Mouse (Mus musculus) embryonic facial prominence, embryonic 14.5 days (tissue): ENCODE data around the gene Nmrk2. TPM values are rescaled to one million over a fixed set of nuclear protein-coding genes. Genes with fewer than 3 reads are reported as not detected.

Source experiments
- ATAC-seq: fragments of 200-750 bp; cut with Nextera tagmentation; 2 replicates; pipeline ENCODE4 v1.8.0; 2017; ENCODE audit warnings: low read depth, moderate number of reproducible peaks, moderate TSS enrichment
- DNase-seq: peaks from one replicate; pipeline ENCODE4 v3.0.0-alpha.2; 2015; ENCODE audit warnings: low spot score
- H3K27ac ChIP-seq: fragments of 300-500 bp; sonication (generic); replicated peaks from 2 replicates; pipeline ENCODE4 v1.5.1; 2014; ENCODE audit warnings: low read depth, mild to moderate bottlenecking, low read length, moderate library complexity
- H3K27me3 ChIP-seq: fragments of 300-500 bp; sonication (generic); replicated peaks from 2 replicates; pipeline ENCODE4 v1.6.1; 2014; ENCODE audit warnings: low read length; ENCODE audit not compliant: control insufficient read depth, insufficient read depth
- H3K36me3 ChIP-seq: fragments of 300-500 bp; sonication (generic); 2 replicates; pipeline ENCODE4 v1.6.1; 2014; ENCODE audit warnings: low read length, mixed read lengths; ENCODE audit not compliant: control insufficient read depth, insufficient read depth
- H3K4me1 ChIP-seq: fragments of 300-500 bp; sonication (generic); 2 replicates; pipeline ENCODE4 v1.6.1; 2014; ENCODE audit warnings: antibody characterized with exemption, low read length; ENCODE audit not compliant: control insufficient read depth, insufficient read depth
- H3K4me2 ChIP-seq: fragments of 300-500 bp; sonication (generic); 2 replicates; pipeline ENCODE4 v1.6.1; 2014; ENCODE audit warnings: low read depth, mild to moderate bottlenecking, low read length, moderate library complexity, mixed read lengths
- H3K4me3 ChIP-seq: fragments of 300-500 bp; sonication (generic); 2 replicates; pipeline ENCODE4 v1.5.1; 2014; ENCODE audit warnings: low read depth, mild to moderate bottlenecking, low read length
- H3K9ac ChIP-seq: fragments of 300-500 bp; sonication (generic); 2 replicates; pipeline ENCODE4 v1.6.1; 2014; ENCODE audit warnings: low read depth, mild to moderate bottlenecking, low read length, moderate library complexity, mixed read lengths
- H3K9me3 ChIP-seq: fragments of 300-500 bp; sonication (generic); 2 replicates; pipeline ENCODE4 v1.6.1; 2016; ENCODE audit warnings: low read length; ENCODE audit not compliant: control insufficient read depth
- WGBS: fragments of 180-500 bp; shearing (Covaris S2); extraction: QIAGEN DNeasy Blood & Tissue Kit; methylation state at CpG from one replicate; pipeline ENCODE4 v1.1.7; 2014; 5-methylcytosine and 5-hydroxymethylcytosine counted together
- polyA plus RNA-seq: library from polyadenylated mRNA; unstranded; fragments of >200 nt; fragmentation: Nextera tagmentation; extraction: Ambion mirVana; gene quantifications from 2 replicates; pipeline ENCODE4 v1.2.1, GENCODE M21; 2014

Nmrk2 gene
- polyA plus RNA-seq, 1 experiment from 2014 or later: 1.7 TPM

DNA sequence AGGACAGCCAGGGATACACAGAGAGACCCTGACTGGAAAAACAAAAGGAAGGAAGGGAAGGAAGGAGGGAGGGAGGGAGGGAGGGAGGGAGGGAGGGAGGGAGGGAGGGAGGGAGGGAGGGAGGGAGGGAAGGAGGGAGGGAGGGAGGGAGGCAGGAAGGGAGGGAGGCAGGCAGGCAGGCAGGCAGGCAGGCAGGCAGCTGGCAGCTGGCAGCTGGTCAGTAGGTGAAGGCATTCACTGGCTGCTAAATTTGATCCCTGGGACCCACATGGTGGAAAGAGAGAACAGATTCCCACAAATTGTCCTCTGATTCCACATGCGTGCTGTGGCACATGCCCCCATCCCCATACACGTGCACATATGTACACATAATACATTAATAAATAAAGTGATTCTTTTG lies 36.8 kb upstream of the Nmrk2 start:
- 64% methylated on average over 2 of the region's 2 CpGs for WGBS
- Histone ChIP-seq H3K4me1 (peaks cover 2% of the 10 kb centered on the region), H3K27me3 (peaks cover 26% of the 10 kb centered on the region), H3K27ac (no peak overlapping the region), H3K36me3 (no peaks in the 10 kb centered on the region), H3K9ac (no peak overlapping the region), H3K4me2 (no peak overlapping the region), H3K9me3 (no peaks in the 10 kb centered on the region), H3K4me3 (no peak overlapping the region)
- ATAC-seq (no peak), DNase-seq (no peak)

DNA sequence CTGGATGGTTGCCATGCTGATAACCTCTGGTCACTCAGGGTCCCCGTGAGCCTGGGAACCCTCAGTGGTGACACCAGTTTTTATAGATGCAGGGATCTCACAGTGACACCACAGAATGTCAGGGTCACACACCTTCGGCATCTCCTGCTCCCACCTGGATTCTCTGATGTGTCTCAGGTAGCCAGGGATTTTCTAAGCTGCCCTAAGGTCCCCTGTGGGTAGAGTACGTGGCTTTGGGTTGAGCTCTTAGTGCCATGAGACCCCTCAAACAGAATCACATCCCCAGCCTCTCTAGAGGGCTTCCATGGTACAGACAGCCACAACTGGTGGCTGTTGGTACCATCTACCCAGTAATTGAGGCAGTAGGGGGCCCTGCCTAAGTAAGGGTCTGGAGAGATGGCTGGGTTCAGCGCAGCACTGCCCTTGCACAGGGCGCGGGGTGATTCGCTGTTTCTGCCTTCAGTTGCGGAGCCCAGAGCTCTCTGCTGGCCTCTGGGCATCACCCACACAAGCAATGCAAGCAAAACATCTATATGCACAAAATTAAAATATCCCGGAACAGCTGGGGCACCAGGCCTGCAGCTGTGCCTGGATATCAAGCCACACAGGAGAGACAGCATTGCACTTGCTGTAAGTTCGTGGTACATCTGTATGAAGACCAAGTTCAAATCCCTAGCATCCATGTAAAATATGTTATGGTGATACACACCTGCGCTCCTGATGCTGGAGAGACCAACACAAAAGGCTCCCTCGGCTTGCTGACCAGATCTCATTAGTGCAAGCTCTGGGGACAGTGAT lies 34.8 kb upstream of the Nmrk2 start:
- DNase-seq (no peak), ATAC-seq (no peak)
- 83% methylated on average over 12 of the region's 12 CpGs for WGBS
- H3K36me3 ChIP-seq: no peaks in the 10 kb centered on the region
- H3K4me2 ChIP-seq: no peak overlapping the region
- no peak overlapping the region for H3K4me3 ChIP-seq
- peaks cover 33% of the 10 kb centered on the region for H3K27me3 ChIP-seq
- no peak overlapping the region for H3K27ac ChIP-seq
- H3K4me1 ChIP-seq: peaks cover 6% of the 10 kb centered on the region
- H3K9ac ChIP-seq: no peak overlapping the region
- H3K9me3 ChIP-seq: no peaks in the 10 kb centered on the region

DNA sequence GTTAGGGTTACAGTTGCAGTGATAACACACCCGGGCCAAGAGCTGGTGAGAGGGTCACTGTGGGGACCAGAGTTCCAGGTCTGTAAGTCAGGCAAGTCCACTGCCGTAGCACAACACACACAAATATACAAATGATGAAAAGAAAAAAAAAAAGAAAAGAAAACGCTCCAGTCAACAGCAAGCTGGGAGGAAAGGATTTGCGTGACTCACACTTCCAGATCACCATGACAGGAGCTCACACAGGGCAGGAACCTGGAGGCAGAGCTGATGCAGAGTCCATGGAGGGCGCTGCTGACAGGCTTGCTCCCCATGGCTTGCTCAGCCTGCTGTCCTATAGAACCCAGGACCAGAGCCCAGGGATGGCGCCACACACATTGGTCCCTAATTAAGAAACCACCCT lies 32.4 kb upstream of the Nmrk2 start:
- WGBS: 82% methylated on average over 6 of the region's 6 CpGs
- Histone ChIP-seq H3K27me3 (peaks cover 35% of the 10 kb centered on the region), H3K27ac (no peak overlapping the region), H3K4me2 (no peak overlapping the region), H3K9me3 (no peaks in the 10 kb centered on the region), H3K4me3 (no peak overlapping the region), H3K4me1 (peaks cover 9% of the 10 kb centered on the region), H3K36me3 (no peaks in the 10 kb centered on the region), H3K9ac (peak overlapping the region; percentile 89; the same call in 1 of the 2 replicates)
- DNase-seq: no peak
- no peak for ATAC-seq

DNA sequence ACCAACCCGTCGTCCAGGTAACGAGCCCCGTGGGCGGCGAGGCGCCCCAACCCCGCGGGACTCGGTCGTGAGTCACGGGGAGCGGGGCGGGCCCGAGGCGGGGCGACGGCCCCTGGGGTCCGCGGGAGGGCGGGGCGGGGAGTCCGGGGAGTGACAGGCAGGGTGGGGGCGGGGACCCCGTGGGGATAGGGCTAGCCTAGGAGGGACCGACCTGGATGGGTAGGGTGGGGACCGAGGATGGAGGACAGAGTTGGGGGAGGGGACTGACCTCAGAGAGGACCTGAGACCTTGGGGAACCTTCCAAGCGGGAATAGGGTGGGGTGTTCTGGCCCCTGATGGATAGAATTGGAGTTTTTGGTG lies 31.4 kb upstream of the Nmrk2 start:
- H3K9me3 ChIP-seq: no peaks in the 10 kb centered on the region
- WGBS: 0% methylated on average over 8 of the region's 28 CpGs
- peaks cover 30% of the 10 kb centered on the region for H3K27me3 ChIP-seq
- H3K36me3 ChIP-seq: no peaks in the 10 kb centered on the region
- DNase-seq (no peak), ATAC-seq (peak; percentile 55)
- no peak overlapping the region for H3K27ac ChIP-seq
- H3K4me3 ChIP-seq: peak overlapping the region; percentile 74
- H3K9ac ChIP-seq: peak overlapping the region; percentile 89
- H3K4me1 ChIP-seq: peaks cover 9% of the 10 kb centered on the region
- H3K4me2 ChIP-seq: peak overlapping the region; percentile 70

DNA sequence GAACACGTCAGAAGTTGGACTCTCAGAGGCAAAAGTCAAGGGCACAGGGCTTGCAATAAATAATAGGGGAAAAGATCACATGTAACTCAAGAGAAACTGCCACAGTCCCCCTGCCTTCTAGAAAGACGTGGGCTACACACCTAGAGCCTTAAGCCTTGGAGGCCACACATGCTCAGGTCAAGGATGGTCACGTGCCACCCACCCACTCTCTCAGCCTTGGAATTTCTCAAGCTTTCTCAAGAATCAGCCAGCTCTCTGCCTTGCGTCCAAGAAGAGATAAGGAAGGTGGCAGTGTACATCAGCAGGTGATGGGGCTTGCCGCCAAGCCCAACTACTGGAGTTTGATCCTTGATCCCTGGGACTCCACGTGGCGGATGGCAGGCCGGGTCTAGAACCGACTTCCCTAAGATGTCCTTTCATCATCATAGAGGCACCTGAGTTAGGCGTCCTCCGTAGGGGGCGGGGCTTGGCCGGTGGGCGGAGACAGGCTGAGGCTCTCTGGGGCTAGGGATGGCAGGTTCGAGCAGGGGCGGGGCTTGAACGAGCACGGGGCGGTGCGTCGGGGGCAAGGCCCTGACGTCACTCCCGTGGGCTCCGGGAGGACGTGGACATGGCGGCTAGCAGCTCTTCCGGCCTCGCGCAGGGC lies 30.9 kb upstream of the Nmrk2 start, which contains the start of gene Zfr2:
Gene Zfr2, plus strand, starts transcription at position 576 of the 646 bp plus-strand sequence.
- 14% methylated on average over 17 of the region's 29 CpGs for WGBS
- H3K4me2 ChIP-seq: peak within 1 kb of the TSS; percentile 70
- ATAC-seq (peak; percentile 84), DNase-seq (peak; percentile 91)
- no peak within 1 kb of the TSS for H3K27ac ChIP-seq
- peak within 1 kb of the TSS; percentile 74 for H3K4me3 ChIP-seq
- H3K9me3 ChIP-seq: no peaks in the 10 kb centered on the region
- no peaks in the 10 kb centered on the region for H3K36me3 ChIP-seq
- H3K4me1 ChIP-seq: peaks cover 9% of the 10 kb centered on the region
- peak within 1 kb of the TSS; percentile 89 for H3K9ac ChIP-seq
- peaks cover 30% of the 10 kb centered on the region for H3K27me3 ChIP-seq

DNA sequence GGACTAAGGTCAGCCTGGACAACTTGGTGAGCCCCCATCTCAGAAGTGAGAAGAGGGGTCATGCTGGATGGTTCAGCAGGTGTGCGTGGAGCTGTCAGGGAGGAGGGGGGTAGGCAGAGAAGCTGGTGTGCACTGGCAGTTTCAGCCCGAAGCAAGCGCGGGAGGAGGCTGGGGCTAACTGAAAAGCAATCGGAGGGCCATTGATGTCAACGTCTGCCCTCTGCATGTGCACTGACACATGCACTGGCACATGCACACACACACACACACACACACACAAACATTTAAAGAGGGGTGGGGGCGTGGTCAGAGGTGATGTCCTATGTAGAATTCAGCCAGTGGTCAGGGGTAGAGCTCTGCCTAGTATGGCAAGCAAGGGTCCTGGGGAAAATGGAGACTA lies 29.6 kb upstream of the Nmrk2 start:
- H3K9me3 ChIP-seq: no peaks in the 10 kb centered on the region
- H3K27ac ChIP-seq: no peak overlapping the region
- no peak for DNase-seq
- peak overlapping the region; percentile 42; the same call in 1 of the 2 replicates for H3K4me2 ChIP-seq
- H3K36me3 ChIP-seq: no peaks in the 10 kb centered on the region
- ATAC-seq: no peak
- 47% methylated on average over 7 of the region's 7 CpGs for WGBS
- H3K4me1 ChIP-seq: peaks cover 9% of the 10 kb centered on the region
- H3K4me3 ChIP-seq: no peak overlapping the region
- no peak overlapping the region for H3K9ac ChIP-seq
- peaks cover 30% of the 10 kb centered on the region for H3K27me3 ChIP-seq

DNA sequence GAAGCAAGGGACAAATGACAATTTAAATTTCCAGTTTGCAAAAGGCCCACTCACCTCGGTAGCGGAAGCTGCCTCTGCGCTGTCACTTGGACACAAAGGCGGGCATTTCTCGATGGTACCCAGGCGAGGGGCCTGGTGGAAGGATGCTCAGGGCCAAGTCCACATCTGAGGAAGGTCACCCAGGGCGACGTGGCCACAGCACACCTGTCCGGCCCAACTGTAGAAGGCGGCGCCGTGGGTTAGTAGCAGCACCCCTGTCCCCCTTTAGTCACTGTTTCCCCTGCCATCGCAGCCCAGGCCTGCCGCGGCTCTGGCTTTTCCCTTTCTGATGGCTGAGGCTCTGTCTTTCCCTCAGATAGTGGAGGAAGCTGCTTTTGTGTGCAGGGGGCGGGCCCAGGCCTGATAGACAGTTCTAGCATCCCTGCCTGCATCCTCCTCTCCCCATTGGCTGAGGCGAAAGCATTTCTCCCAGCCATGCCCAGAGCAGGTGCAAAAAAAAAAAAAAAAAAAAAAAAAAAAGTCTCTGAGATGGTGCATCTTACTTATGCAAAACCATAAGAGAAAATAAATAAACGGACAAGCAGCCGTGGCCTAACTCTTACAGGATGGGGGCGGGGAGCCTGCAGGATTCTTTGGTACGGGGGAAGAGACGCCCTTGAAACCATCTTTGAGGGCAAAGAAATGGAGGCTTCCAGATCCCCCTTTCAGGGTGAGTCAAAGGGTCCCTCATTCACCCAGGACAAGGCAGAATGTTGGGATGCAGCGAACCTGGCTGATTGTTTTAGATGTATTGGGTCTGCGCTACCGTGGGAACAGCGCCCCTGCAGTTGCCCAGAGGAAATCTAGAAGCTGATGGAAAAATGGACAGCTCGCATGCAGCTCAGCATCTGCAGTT lies 28.8 kb upstream of the Nmrk2 start, which contains the start of gene Atcay:
Gene Atcay, minus strand, starts transcription at position 396 of the 895 bp plus-strand sequence.
- H3K4me3 ChIP-seq: peak within 1 kb of the TSS; percentile 23
- peak within 1 kb of the TSS; percentile 42 for H3K4me2 ChIP-seq
- ATAC-seq (peak; percentile 74; the same call in 1 of the 2 replicates), DNase-seq (peak; percentile 34)
- peaks cover 9% of the 10 kb centered on the region for H3K4me1 ChIP-seq
- no peak within 1 kb of the TSS for H3K27ac ChIP-seq
- 6% methylated on average over 27 of the region's 27 CpGs for whole genome bisulfite sequencing
- H3K27me3 ChIP-seq: peaks cover 30% of the 10 kb centered on the region
- H3K9me3 ChIP-seq: no peaks in the 10 kb centered on the region
- H3K9ac ChIP-seq: peak within 1 kb of the TSS; percentile 26
- no peaks in the 10 kb centered on the region for H3K36me3 ChIP-seq

DNA sequence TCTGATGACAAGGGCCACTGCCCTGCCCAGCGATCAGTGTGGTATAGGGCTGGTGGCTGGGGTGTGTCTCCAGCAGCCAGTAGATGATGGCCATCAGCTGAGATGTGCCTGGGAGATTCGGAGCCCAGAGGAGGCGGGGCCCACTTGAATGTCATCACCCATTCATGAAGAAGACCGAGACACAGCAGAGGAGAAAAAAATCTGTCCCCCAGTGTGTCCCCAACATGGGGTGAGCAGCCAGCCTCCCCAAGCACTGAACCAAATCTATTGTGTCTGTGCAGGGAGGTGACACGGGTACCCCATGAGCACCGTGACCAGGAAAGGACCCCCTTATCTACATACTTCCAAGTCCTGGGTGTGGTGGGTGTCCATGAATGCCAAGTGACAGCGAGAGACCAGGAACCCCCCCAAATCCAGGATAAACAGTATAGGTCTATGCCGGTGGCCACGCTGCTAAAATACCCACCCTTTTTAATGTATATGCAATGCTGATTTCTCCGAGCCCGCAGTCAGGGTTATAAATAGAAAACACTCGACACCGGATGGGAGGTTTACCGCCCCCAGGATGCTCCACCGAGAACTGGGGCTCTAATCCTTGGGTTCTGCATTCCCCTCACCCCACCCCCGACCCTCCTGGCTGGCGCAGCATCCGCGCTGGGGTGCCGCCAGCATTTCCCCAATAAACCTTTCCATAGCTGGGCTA lies 28.0 kb upstream of the Nmrk2 start:
- no peaks in the 10 kb centered on the region for H3K9me3 ChIP-seq
- ATAC-seq: no peak
- peak overlapping the region; percentile 26 for H3K9ac ChIP-seq
- DNase-seq: no peak
- 15% methylated on average over 20 of the region's 20 CpGs for WGBS
- H3K4me1 ChIP-seq: peaks cover 9% of the 10 kb centered on the region
- H3K27me3 ChIP-seq: peaks cover 30% of the 10 kb centered on the region
- H3K4me2 ChIP-seq: peak overlapping the region; percentile 41
- peak overlapping the region; percentile 23 for H3K4me3 ChIP-seq
- H3K27ac ChIP-seq: no peak overlapping the region
- no peaks in the 10 kb centered on the region for H3K36me3 ChIP-seq
